Comparison of ENCODE assay signal across 31 mouse cellular contexts in genomic region chr16:56868361-56868760, GRCm38 (mm10). TPM values are rescaled to one million over a fixed set of nuclear protein-coding genes. Genes with fewer than 3 reads are reported as not detected.
DNase-seq lines count a peak whose midpoint lies in the region; TF ChIP-seq lines count a peak whose summit lies in the region.
"Had no signal": no experiment of that assay in that cellular context is flagged by ENCODE, and none has a peak within 500 bp of the region (broad histone marks: within the 10 kb centered on the region; RNA-seq: fewer than 3 reads in every experiment).

No protein-coding gene starts in this region.

- no peaks in the 10 kb centered on the region for H3K36me3 ChIP-seq in ES-Bruce4 (ENCODE audit: control insufficient read depth, insufficient read depth, low read length, poor library complexity, severe bottlenecking)
- H3K36me3 ChIP-seq: G1E had no signal

- TF ChIP-seq POLR2A in ES-Bruce4 (IDR thresholded peaks at IDR 0.05; ENCODE audit: insufficient read depth, low read length) = no peak

- no peaks in the 10 kb centered on the region for H3K9me3 ChIP-seq in ES-Bruce4 (replicated peaks; ENCODE audit: control insufficient read depth, insufficient read depth, low read length, poor library complexity, severe bottlenecking)
- H3K9me3 ChIP-seq: G1E had no signal

- TF ChIP-seq EP300 in ES-Bruce4 (IDR thresholded peaks at IDR 0.05; ENCODE audit: insufficient read depth, low read depth, low read length) = no peak

- peaks cover 2% of the 10 kb centered on the region for H3K4me1 ChIP-seq in ES-Bruce4 (ENCODE audit: control insufficient read depth, insufficient read depth, low read length)

- H3K9ac ChIP-seq in ES-Bruce4 (ENCODE audit: low read depth, poor library complexity, severe bottlenecking) = no peak overlapping the region

- DNase-seq in ES-CJ7 (ENCODE audit: low read depth, low spot score) (peak; percentile 72), R1 (ENCODE audit: low read depth, low spot score) (peak; percentile 82), ZHBTc4 (ENCODE audit: low read depth, low spot score) (peak; percentile 26)
- no peak for DNase-seq in heart, postnatal 25 days (ENCODE audit: low spot score)
- DNase-seq in kidney, postnatal 25 days = no peak
- no peak for DNase-seq in right cerebral cortex, postnatal 25 days
- DNase-seq in heart, postnatal 4 days = no peak
- DNase-seq: adrenal gland, adult 2 months; adrenal gland, adult 8-10 months; adrenal gland, postnatal 10 days; adrenal gland, postnatal 14 days; adrenal gland, postnatal 25 days; adrenal gland, postnatal 36 days; B cell, adult 2 months; cerebellum, adult 11 months; cerebellum, adult 11-12 months; cerebellum, adult 18-20 months; cerebellum, adult 2 months; cerebellum, adult 8-10 months; cerebellum, adult 9-10 months had no signal

- H3K27ac ChIP-seq in ES-Bruce4 (ENCODE audit: insufficient read depth, low read length) = 0 out of 2 replicates have a peak overlapping the region, but pooled peaks have one; percentile 65

- TF ChIP-seq CTCF in ES-Bruce4 (IDR thresholded peaks at IDR 0.05; ENCODE audit: low read depth, low read length) = no peak

- H3K27me3 ChIP-seq in ES-Bruce4 (ENCODE audit: control insufficient read depth, insufficient read depth, low read length, poor library complexity, severe bottlenecking) = no peaks in the 10 kb centered on the region; the same call in 1 of the 2 replicates
- H3K27me3 ChIP-seq: CH12.LX had no signal

- H3K4me3 ChIP-seq in ES-Bruce4 (ENCODE audit: low read depth, low read length) = no peak overlapping the region

- intact Hi-C loops in heart, postnatal 25 days (cut with DNase I) = no loop called here

RNA-seq across cellular contexts. Expression of gene Tmem45a, which starts 17.6 kb away (rescaled TPM):
- polyA plus RNA-seq in ES-Bruce4 (2011; ENCODE audit: insufficient read depth, insufficient read length, low read depth, missing spikeins) = 7.8 and 9.7 TPM in 2 replicates
- 1 to 10 TPM; 3.7 to 3.8 TPM for total RNA-seq in heart, postnatal 25 days (2021)
- 1 to 10 TPM; 5.7 to 8.3 TPM for total RNA-seq in heart, postnatal 4 days (2021)
- total RNA-seq: MEL had no signal
- polyA plus RNA-seq: activated CD4-positive, CD25-positive, alpha-beta regulatory T cell, adult 4 months; G1E; Patski had no signal

RNA-seq across cellular contexts. Expression of gene Lnp1, which starts 59.5 kb away (rescaled TPM):
- polyA plus RNA-seq in ES-Bruce4 (2011; ENCODE audit: insufficient read depth, insufficient read length, low read depth, missing spikeins) = not detected in 2 replicates
- total RNA-seq in heart, postnatal 25 days (2021) = not detected
- total RNA-seq in heart, postnatal 4 days (2021) = not detected
- total RNA-seq: adrenal gland, adult 18-20 months; adrenal gland, adult 2 months; adrenal gland, adult 8-10 months; adrenal gland, postnatal 10 days; adrenal gland, postnatal 14 days; adrenal gland, postnatal 25 days; adrenal gland, postnatal 36 days; adrenal gland, postnatal 4 days; CH12.LX; ES-E14; G1E; MEL had no signal
- polyA plus RNA-seq: activated CD4-positive, CD25-positive, alpha-beta regulatory T cell, adult 4 months; adrenal gland, adult 2 months; C2C12; CD4-positive, CD25-positive, alpha-beta regulatory T cell, adult 4 months; G1E; Patski had no signal

Comparison
In these comparisons a context has a peak if more than half of its experiments do, and no peak if none do; other contexts are left out.
1. DNase-seq: peak in ES-CJ7 (single experiment), R1 (single experiment) and ZHBTc4 (single experiment); none in heart, postnatal 25 days (single experiment), kidney, postnatal 25 days (0 of 2), right cerebral cortex, postnatal 25 days (single experiment) and heart, postnatal 4 days (single experiment).